Mouse (Mus musculus) midbrain, embryonic 13.5 days (tissue): ENCODE measurements around the gene Tspan17. TPM values are rescaled to one million over a fixed set of nuclear protein-coding genes. Genes with fewer than 3 reads are reported as not detected.

Experiments used
- ATAC-seq: fragments of 200-750 bp; cut with Nextera tagmentation; 2 replicates; pipeline ENCODE4 v1.8.0; 2017; ENCODE audit warnings: mild to moderate bottlenecking, moderate TSS enrichment, moderate library complexity
- H3K27ac ChIP-seq: fragments of 300-500 bp; sonication (generic); 2 replicates; pipeline ENCODE4 v1.5.1; 2015; ENCODE audit warnings: inconsistent platforms, mild to moderate bottlenecking, moderate library complexity
- H3K27me3 ChIP-seq: fragments of 300-500 bp; sonication (generic); 2 replicates; pipeline ENCODE4 v1.6.1; 2015; ENCODE audit warnings: mild to moderate bottlenecking, inconsistent platforms
- H3K36me3 ChIP-seq: fragments of 300-500 bp; sonication (generic); 2 replicates; pipeline ENCODE4 v1.6.1; 2015; ENCODE audit warnings: mild to moderate bottlenecking, inconsistent platforms
- H3K4me1 ChIP-seq: fragments of 300-500 bp; sonication (generic); replicated peaks from 2 replicates; pipeline ENCODE4 v1.6.1; 2015; ENCODE audit warnings: inconsistent platforms
- H3K4me2 ChIP-seq: fragments of 300-500 bp; sonication (generic); replicated peaks from 2 replicates; pipeline ENCODE4 v1.6.1; 2015; ENCODE audit warnings: moderate library complexity, mild to moderate bottlenecking, inconsistent platforms
- H3K4me3 ChIP-seq: fragments of 300-500 bp; sonication (generic); replicated peaks from 2 replicates; pipeline ENCODE4 v1.5.1; 2015; ENCODE audit warnings: mild to moderate bottlenecking, inconsistent platforms
- H3K9ac ChIP-seq: fragments of 300-500 bp; sonication (generic); replicated peaks from 2 replicates; pipeline ENCODE4 v1.6.1; 2015; ENCODE audit warnings: mild to moderate bottlenecking, inconsistent platforms
- H3K9me3 ChIP-seq: fragments of 300-500 bp; sonication (generic); 2 replicates; pipeline ENCODE4 v1.6.1; 2016; ENCODE audit warnings: mild to moderate bottlenecking, inconsistent platforms
- WGBS: fragments of 180-500 bp; shearing (Covaris S2); methylation state at CpG from one replicate; pipeline ENCODE4 v1.1.7; 2015; 5-methylcytosine and 5-hydroxymethylcytosine counted together
- polyA plus RNA-seq: library from polyadenylated mRNA; unstranded; fragments of >200 nt; fragmentation: Nextera tagmentation; extraction: Ambion mirVana; gene quantifications from 2 replicates; pipeline ENCODE4 v1.2.1, GENCODE M21; 2015

The Tspan17 gene
- polyA plus RNA-seq, 1 experiment from 2014 or later: 30.5 TPM

DNA sequence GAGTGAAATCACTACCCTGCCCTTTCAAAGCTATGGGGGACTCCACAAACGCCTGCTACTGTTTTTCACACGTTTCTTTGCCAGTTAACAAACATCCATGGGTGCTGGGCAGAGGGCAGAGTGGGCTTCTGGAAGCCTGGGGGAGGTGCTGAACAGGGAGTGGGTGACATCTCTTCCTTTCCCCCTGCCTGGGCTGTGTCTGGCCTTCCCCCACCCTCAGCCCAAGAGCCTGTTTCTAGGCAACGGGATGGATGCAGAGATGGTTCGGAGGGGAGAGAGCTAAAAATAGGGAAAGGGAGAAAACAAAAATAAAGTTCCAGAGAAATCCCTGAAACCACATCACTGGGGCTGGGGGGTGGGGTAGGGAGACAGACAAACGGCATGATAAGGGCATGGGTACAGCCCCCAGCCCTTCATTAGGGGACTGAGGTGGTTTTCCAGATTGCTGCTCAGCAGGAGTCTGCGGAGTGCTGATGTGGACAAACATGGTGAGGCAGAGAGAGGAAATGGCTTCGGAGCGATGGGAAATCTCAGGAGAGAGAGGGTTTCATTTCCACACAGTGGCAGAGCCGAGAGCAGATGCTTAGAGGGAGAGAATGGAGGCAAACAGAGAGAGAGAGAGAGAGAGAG is 33.9 kb upstream of the Tspan17 start:
- H3K9ac ChIP-seq: 0 out of 2 replicates have a peak overlapping the region, but pooled peaks have one; percentile 19
- H3K27ac ChIP-seq: peak overlapping the region; percentile 69
- no peak for ATAC-seq
- H3K4me1 ChIP-seq: peaks cover 57% of the 10 kb centered on the region
- WGBS: 17% methylated on average over 9 of the region's 9 CpGs
- no peaks in the 10 kb centered on the region for H3K36me3 ChIP-seq
- no peak overlapping the region for H3K4me3 ChIP-seq
- 0 out of 2 replicates have a peak overlapping the region, but pooled peaks have one; percentile 17 for H3K4me2 ChIP-seq
- H3K9me3 ChIP-seq: no peaks in the 10 kb centered on the region
- H3K27me3 ChIP-seq: peaks cover 32% of the 10 kb centered on the region

- H3K36me3 ChIP-seq: no peaks in the 10 kb centered on the region
- peaks cover 55% of the 10 kb centered on the region for H3K4me1 ChIP-seq
- no peak overlapping the region for H3K9ac ChIP-seq
- 87% methylated on average over 8 of the region's 8 CpGs for WGBS
- ATAC-seq: no peak
- peaks cover 33% of the 10 kb centered on the region for H3K27me3 ChIP-seq
- no peak overlapping the region for H3K4me3 ChIP-seq
- H3K4me2 ChIP-seq: no peak overlapping the region
- H3K9me3 ChIP-seq: no peaks in the 10 kb centered on the region
- no peak overlapping the region for H3K27ac ChIP-seq
Measured at GRCm38 (mm10) chr13:54756156-54756712, 32.9 kb upstream of the Tspan17 start.

DNA sequence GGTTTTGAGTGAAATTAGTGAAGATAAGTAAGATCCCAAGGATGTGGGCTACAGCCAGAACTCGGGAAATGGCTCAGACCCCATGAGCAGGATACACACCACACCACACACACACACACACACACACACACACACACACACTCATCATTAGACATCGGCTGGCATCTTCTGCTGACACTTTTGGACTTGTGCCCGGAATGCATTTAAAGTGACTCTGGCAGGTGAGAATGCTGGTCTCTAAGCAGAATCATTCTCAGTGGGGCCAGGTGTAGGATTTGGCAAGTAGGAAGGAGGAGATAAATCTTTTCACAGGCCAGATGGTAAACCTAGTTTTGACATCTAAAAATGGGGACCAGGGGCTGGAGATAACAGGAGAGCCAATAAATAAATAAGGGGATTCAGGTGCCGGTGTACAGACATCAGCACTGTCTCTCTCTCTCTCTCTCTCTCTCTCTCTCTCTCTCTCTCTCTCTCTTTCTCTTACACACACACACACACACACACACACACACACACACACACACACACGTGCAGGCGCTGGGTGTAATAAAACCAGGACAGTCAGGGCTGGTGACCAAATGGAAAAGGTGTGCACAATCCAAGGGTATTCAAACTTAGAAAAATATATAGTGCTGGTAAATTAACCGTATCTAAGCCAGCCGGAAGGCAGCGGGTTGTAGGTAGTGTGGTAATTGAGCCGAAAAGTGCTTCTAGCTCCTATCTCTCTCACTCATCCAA is 31.9 kb upstream of the Tspan17 start:
- Histone ChIP-seq H3K27me3 (peaks cover 32% of the 10 kb centered on the region), H3K4me2 (peak overlapping the region; percentile 88), H3K27ac (peak overlapping the region; percentile 94), H3K36me3 (no peaks in the 10 kb centered on the region), H3K4me1 (peaks cover 55% of the 10 kb centered on the region), H3K9ac (peak overlapping the region; percentile 69), H3K4me3 (peak overlapping the region; percentile 47), H3K9me3 (no peaks in the 10 kb centered on the region)
- ATAC-seq: no peak
- WGBS: 32% methylated on average over 10 of the region's 10 CpGs

- Histone ChIP-seq H3K4me3 (peak overlapping the region; percentile 47), H3K4me1 (peaks cover 50% of the 10 kb centered on the region), H3K9ac (peak overlapping the region; percentile 69), H3K36me3 (no peaks in the 10 kb centered on the region), H3K27ac (peak overlapping the region; percentile 94), H3K4me2 (peak overlapping the region; percentile 88), H3K27me3 (peaks cover 30% of the 10 kb centered on the region), H3K9me3 (no peaks in the 10 kb centered on the region)
- under 1% methylated on average over 43 of the region's 43 CpGs for WGBS
- peak; percentile 79 for ATAC-seq
Measured at GRCm38 (mm10) chr13:54758045-54758755, 31.0 kb upstream of the Tspan17 start.

GRCm38 (mm10) chr13:54758756-54759470 is 30.3 kb upstream of the Tspan17 start:
- Histone ChIP-seq H3K4me1 (peaks cover 47% of the 10 kb centered on the region), H3K27ac (peak overlapping the region; percentile 94), H3K4me2 (peak overlapping the region; percentile 88), H3K36me3 (no peaks in the 10 kb centered on the region), H3K9me3 (no peaks in the 10 kb centered on the region), H3K4me3 (peak overlapping the region; percentile 47), H3K27me3 (peaks cover 34% of the 10 kb centered on the region), H3K9ac (peak overlapping the region; percentile 69)
- WGBS: under 1% methylated on average over 29 of the region's 29 CpGs
- ATAC-seq: peak; percentile 19

- peak; percentile 3; the same call in 1 of the 2 replicates for ATAC-seq
- H3K27me3 ChIP-seq: peaks cover 40% of the 10 kb centered on the region
- WGBS: 5% methylated on average over 7 of the region's 7 CpGs
- peak overlapping the region; percentile 47 for H3K4me3 ChIP-seq
- no peaks in the 10 kb centered on the region for H3K36me3 ChIP-seq
- H3K9ac ChIP-seq: peak overlapping the region; percentile 69
- H3K27ac ChIP-seq: no peak overlapping the region; the same call in 1 of the 2 replicates
- H3K9me3 ChIP-seq: no peaks in the 10 kb centered on the region
- H3K4me1 ChIP-seq: peaks cover 42% of the 10 kb centered on the region
- peak overlapping the region; percentile 88 for H3K4me2 ChIP-seq
Measured at GRCm38 (mm10) chr13:54759496-54759895, 29.7 kb upstream of the Tspan17 start.

DNA sequence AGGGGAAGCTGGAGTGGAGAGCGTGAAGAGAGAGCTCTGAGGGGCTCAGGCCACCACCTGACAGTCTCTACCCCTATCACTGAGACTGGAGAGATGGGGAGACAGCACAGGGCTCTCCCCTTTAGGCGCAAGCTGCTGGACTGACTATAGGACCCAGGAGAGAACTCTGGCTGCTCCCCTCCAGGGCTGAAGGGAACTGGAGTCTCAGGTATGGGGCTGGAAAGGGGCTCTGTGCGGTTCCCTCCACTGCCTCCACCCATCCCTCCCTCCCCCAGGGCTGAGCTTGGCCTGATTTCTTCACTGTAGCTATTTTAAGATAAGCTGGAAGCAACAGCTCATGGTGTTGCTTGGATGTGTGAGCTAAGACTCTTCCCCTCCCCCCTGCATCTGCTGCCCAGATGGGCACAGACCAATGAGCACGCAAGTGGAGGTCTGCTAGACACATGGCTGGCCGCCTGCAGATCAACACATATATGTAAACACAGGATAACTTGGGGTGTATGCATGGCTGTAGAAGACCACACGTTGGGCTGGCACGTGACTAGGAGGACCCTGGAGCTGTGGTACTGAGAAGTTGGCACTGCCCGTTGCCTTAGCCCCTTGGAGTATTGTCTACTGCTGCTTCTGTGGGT is 28.9 kb upstream of the Tspan17 start:
- Histone ChIP-seq H3K4me2 (no peak overlapping the region), H3K4me3 (no peak overlapping the region), H3K36me3 (no peaks in the 10 kb centered on the region), H3K27me3 (peaks cover 48% of the 10 kb centered on the region), H3K9me3 (no peaks in the 10 kb centered on the region), H3K27ac (no peak overlapping the region), H3K9ac (no peak overlapping the region), H3K4me1 (peaks cover 34% of the 10 kb centered on the region)
- ATAC-seq: no peak
- 64% methylated on average over 8 of the region's 8 CpGs for WGBS

DNA sequence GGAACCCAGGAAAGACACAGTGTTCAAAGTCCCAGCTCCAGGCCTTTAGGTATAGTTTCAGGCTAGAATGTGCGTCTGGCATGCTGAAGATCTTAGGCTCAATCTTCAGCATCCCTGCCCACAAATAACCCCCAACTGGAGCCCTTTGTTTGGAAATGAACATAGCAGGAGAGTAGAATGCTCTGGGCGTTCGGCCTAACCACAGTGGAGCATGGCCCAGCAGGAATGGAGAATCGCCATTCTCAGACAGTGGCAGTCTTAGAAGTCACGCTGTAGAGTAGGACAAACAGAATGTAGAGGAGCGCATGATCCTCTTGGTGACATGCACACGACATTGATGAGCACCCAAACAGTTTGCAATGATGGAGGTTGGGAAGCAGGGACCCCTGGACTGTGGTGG is 28.3 kb upstream of the Tspan17 start:
- Histone ChIP-seq H3K9ac (no peak overlapping the region), H3K4me2 (no peak overlapping the region), H3K4me1 (peaks cover 33% of the 10 kb centered on the region), H3K27me3 (peaks cover 54% of the 10 kb centered on the region), H3K9me3 (no peaks in the 10 kb centered on the region), H3K4me3 (no peak overlapping the region), H3K36me3 (no peaks in the 10 kb centered on the region), H3K27ac (no peak overlapping the region)
- 76% methylated on average over 7 of the region's 7 CpGs for WGBS
- no peak for ATAC-seq

DNA sequence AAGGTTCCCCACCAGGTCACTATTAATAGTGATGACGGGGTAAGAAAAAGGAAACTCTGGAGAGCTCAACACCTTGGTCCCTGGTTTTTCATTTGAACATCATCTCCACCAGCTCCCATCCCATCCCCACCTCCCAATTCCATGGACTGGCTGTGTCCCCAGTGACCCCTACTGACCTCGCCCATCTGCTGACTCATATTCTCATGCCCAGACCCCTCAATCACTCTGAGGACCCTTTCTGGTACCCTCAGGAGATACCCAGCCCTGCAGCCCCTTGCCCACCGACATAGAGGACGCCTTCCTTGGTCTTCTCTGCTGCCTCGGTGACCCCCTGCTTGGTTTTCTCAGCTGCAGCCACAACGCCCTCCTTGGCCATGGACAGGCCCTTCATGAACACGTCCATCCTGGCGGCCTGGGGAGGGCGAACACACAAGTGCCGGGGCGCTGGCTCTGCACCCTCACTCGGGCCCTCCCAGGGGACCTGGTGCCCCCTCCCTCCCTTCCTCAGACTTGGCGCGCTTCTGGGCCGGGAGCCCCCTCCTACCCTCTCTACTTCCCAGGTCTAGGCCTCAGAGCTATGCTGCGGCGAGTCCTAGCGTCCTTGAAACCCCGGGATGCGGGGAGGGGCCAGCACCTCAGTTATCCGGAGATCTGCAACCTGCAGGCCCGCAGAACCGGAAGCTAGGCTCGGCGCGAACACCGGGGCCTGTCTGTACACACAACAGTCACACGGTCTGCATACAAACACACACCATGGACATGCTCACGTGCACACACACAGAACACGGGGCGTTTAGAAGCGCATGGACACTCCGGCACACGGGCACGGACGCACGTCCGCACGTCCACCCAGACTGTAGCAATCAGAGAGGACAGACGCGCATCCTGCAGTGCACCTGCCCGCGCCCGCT is 23.6 kb upstream of the Tspan17 start:
- peak overlapping the region; percentile 54 for H3K4me3 ChIP-seq
- no peaks in the 10 kb centered on the region for H3K36me3 ChIP-seq
- 5% methylated on average over 44 of the region's 44 CpGs for WGBS
- H3K27ac ChIP-seq: no peak overlapping the region
- ATAC-seq: peak; percentile 70
- peaks cover 72% of the 10 kb centered on the region for H3K27me3 ChIP-seq
- H3K4me2 ChIP-seq: peak overlapping the region; percentile 88
- no peaks in the 10 kb centered on the region for H3K9me3 ChIP-seq
- peak overlapping the region; percentile 76 for H3K9ac ChIP-seq
- peaks cover 16% of the 10 kb centered on the region for H3K4me1 ChIP-seq

- under 1% methylated on average over 35 of the region's 35 CpGs for WGBS
- ATAC-seq: peak; percentile 86
- Histone ChIP-seq H3K4me2 (peak within 1 kb of the TSS; percentile 88), H3K27me3 (peaks cover 64% of the 10 kb centered on the region), H3K4me1 (peaks cover 16% of the 10 kb centered on the region), H3K27ac (peak within 1 kb of the TSS; percentile 25; the same call in 1 of the 2 replicates), H3K36me3 (no peaks in the 10 kb centered on the region), H3K9me3 (no peaks in the 10 kb centered on the region), H3K9ac (peak within 1 kb of the TSS; percentile 76), H3K4me3 (peak within 1 kb of the TSS; percentile 54)
Measured at GRCm38 (mm10) chr13:54766192-54766768, 22.9 kb upstream of the Tspan17 start, which contains the start of gene Sncb. Gene Sncb, minus strand, starts transcription at chr13:54766595.
